Mouse (Mus musculus): ENCODE data around the gene H2-Aa. TPM values are rescaled to one million over a fixed set of nuclear protein-coding genes. Genes with fewer than 3 reads are reported as not detected.

The H2-Aa gene
- polyA plus RNA-seq, 1 experiment from 2014 or later = 0.83 TPM

- DNase-seq (no peak), ATAC-seq (ENCODE audit: low FRiP score, low TSS enrichment) (no peak)
- H3K27ac ChIP-seq (replicated peaks; ENCODE audit: low read depth, low read length) = no peak overlapping the region
- H3K36me3 ChIP-seq (ENCODE audit: control insufficient read depth, insufficient read depth, low read length) = no peaks in the 10 kb centered on the region
- H3K4me2 ChIP-seq (ENCODE audit: low read length) = no peak overlapping the region
- H3K27me3 ChIP-seq (ENCODE audit: control insufficient read depth, insufficient read depth, low read length) = no peaks in the 10 kb centered on the region
- 83% methylated on average over 1 of the region's 1 CpGs for WGBS
- H3K4me3 ChIP-seq (replicated peaks; ENCODE audit: low read depth, low read length) = no peak overlapping the region
- no peaks in the 10 kb centered on the region for H3K9me3 ChIP-seq (ENCODE audit: control insufficient read depth, low read length)
- no peak overlapping the region for H3K9ac ChIP-seq (replicated peaks; ENCODE audit: low read length)
- no peaks in the 10 kb centered on the region for H3K4me1 ChIP-seq (ENCODE audit: control insufficient read depth, insufficient read depth, low read length)
These were observed 5.8 kb downstream of the H2-Aa start for GRCm38 (mm10) chr17:34281836-34282235.

- no peak for ATAC-seq (ENCODE audit: low FRiP score, low TSS enrichment)
- Histone ChIP-seq H3K27me3 (ENCODE audit: control insufficient read depth, insufficient read depth, low read length) (no peaks in the 10 kb centered on the region), H3K4me3 (replicated peaks; ENCODE audit: low read depth, low read length) (no peak overlapping the region), H3K36me3 (ENCODE audit: control insufficient read depth, insufficient read depth, low read length) (no peaks in the 10 kb centered on the region), H3K4me2 (ENCODE audit: low read length) (no peak overlapping the region), H3K4me1 (ENCODE audit: control insufficient read depth, insufficient read depth, low read length) (no peaks in the 10 kb centered on the region), H3K27ac (replicated peaks; ENCODE audit: low read depth, low read length) (no peak overlapping the region), H3K9ac (replicated peaks; ENCODE audit: low read length) (no peak overlapping the region), H3K9me3 (ENCODE audit: control insufficient read depth, low read length) (no peaks in the 10 kb centered on the region)
- WGBS = 83% methylated on average over 1 of the region's 1 CpGs
- DNase-seq = no peak
These were observed 7.1 kb downstream of the H2-Aa start for GRCm38 (mm10) chr17:34280499-34281038.

DNA sequence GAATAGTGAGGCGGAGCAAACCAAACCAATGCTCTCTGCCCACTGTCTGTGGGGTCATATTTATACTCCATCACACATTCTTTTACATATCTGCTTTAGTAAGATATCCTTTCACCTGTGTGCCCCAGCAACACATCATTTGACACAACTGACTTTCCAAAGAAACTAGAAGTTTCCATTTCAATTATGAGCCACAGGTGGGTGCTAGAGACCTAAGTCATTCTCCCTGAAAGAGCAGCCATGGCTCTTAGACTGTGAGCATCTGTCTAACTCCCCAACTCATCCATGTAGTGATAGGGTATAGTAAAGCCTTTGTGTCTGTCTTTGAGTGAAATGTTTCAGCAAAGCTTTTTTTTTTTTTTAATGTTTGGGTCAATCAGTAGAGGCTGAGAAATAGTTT lies 15.5 kb downstream of the H2-Aa start:
- H3K9ac ChIP-seq (replicated peaks; ENCODE audit: low read length) = no peak overlapping the region
- no peak overlapping the region for H3K4me3 ChIP-seq (replicated peaks; ENCODE audit: low read depth, low read length)
- DNase-seq = no peak
- H3K27me3 ChIP-seq (ENCODE audit: control insufficient read depth, insufficient read depth, low read length) = no peaks in the 10 kb centered on the region
- no peaks in the 10 kb centered on the region for H3K4me1 ChIP-seq (ENCODE audit: control insufficient read depth, insufficient read depth, low read length)
- no peak overlapping the region for H3K27ac ChIP-seq (replicated peaks; ENCODE audit: low read depth, low read length)
- no peak overlapping the region for H3K4me2 ChIP-seq (ENCODE audit: low read length)
- ATAC-seq (ENCODE audit: low FRiP score, low TSS enrichment) = no peak
- H3K36me3 ChIP-seq (ENCODE audit: control insufficient read depth, insufficient read depth, low read length) = no peaks in the 10 kb centered on the region
- whole genome bisulfite sequencing = 90% methylated on average over 1 of the region's 1 CpGs
- no peaks in the 10 kb centered on the region for H3K9me3 ChIP-seq (ENCODE audit: control insufficient read depth, low read length)

- 81% methylated on average over 2 of the region's 2 CpGs for WGBS
- no peak for ATAC-seq (ENCODE audit: low FRiP score, low TSS enrichment)
- Histone ChIP-seq H3K36me3 (ENCODE audit: control insufficient read depth, insufficient read depth, low read length) (no peaks in the 10 kb centered on the region), H3K27ac (replicated peaks; ENCODE audit: low read depth, low read length) (no peak overlapping the region), H3K4me3 (replicated peaks; ENCODE audit: low read depth, low read length) (no peak overlapping the region), H3K4me2 (ENCODE audit: low read length) (no peak overlapping the region), H3K4me1 (ENCODE audit: control insufficient read depth, insufficient read depth, low read length) (no peaks in the 10 kb centered on the region), H3K9me3 (ENCODE audit: control insufficient read depth, low read length) (no peaks in the 10 kb centered on the region), H3K9ac (replicated peaks; ENCODE audit: low read length) (no peak overlapping the region), H3K27me3 (ENCODE audit: control insufficient read depth, insufficient read depth, low read length) (no peaks in the 10 kb centered on the region)
- no peak for DNase-seq
These were observed 16.7 kb downstream of the H2-Aa start for GRCm38 (mm10) chr17:34270940-34271339.

- WGBS = 90% methylated on average over 2 of the region's 2 CpGs
- Histone ChIP-seq H3K27me3 (ENCODE audit: control insufficient read depth, insufficient read depth, low read length) (peaks cover 2% of the 10 kb centered on the region; the same call in 1 of the 2 replicates), H3K4me1 (ENCODE audit: control insufficient read depth, insufficient read depth, low read length) (no peaks in the 10 kb centered on the region), H3K27ac (replicated peaks; ENCODE audit: low read depth, low read length) (no peak overlapping the region), H3K9ac (replicated peaks; ENCODE audit: low read length) (no peak overlapping the region), H3K36me3 (ENCODE audit: control insufficient read depth, insufficient read depth, low read length) (no peaks in the 10 kb centered on the region), H3K4me2 (ENCODE audit: low read length) (no peak overlapping the region), H3K9me3 (ENCODE audit: control insufficient read depth, low read length) (no peaks in the 10 kb centered on the region), H3K4me3 (replicated peaks; ENCODE audit: low read depth, low read length) (no peak overlapping the region)
- no peak for ATAC-seq (ENCODE audit: low FRiP score, low TSS enrichment)
- no peak for DNase-seq
These were observed 17.4 kb downstream of the H2-Aa start for GRCm38 (mm10) chr17:34270230-34270629.

DNA sequence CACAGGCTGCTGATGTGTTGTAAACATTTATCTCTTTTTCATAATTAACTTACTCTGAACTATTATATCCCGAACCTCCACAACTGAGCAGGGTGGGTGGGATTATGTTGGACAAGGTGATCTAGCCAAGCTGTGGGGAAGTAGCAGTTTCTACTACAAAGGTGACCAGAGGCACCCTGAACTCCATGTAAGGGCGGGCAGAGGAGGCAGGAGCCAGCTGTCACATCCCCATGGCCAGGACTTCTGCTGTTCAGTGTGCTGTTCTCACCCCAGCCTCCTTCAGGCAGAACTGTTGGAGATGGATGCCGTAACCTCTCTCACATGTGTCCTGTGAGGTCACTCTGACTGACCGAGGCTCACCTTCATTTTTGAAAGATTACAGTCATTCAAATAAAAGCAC lies 17.8 kb downstream of the H2-Aa start:
- Histone ChIP-seq H3K9ac (replicated peaks; ENCODE audit: low read length) (no peak overlapping the region), H3K4me2 (ENCODE audit: low read length) (no peak overlapping the region), H3K9me3 (ENCODE audit: control insufficient read depth, low read length) (no peaks in the 10 kb centered on the region), H3K4me3 (replicated peaks; ENCODE audit: low read depth, low read length) (no peak overlapping the region), H3K36me3 (ENCODE audit: control insufficient read depth, insufficient read depth, low read length) (no peaks in the 10 kb centered on the region), H3K4me1 (ENCODE audit: control insufficient read depth, insufficient read depth, low read length) (no peaks in the 10 kb centered on the region), H3K27me3 (ENCODE audit: control insufficient read depth, insufficient read depth, low read length) (peaks cover 6% of the 10 kb centered on the region; the same call in 1 of the 2 replicates), H3K27ac (replicated peaks; ENCODE audit: low read depth, low read length) (no peak overlapping the region)
- DNase-seq (no peak), ATAC-seq (ENCODE audit: low FRiP score, low TSS enrichment) (no peak)
- WGBS = 73% methylated on average over 4 of the region's 4 CpGs

DNA sequence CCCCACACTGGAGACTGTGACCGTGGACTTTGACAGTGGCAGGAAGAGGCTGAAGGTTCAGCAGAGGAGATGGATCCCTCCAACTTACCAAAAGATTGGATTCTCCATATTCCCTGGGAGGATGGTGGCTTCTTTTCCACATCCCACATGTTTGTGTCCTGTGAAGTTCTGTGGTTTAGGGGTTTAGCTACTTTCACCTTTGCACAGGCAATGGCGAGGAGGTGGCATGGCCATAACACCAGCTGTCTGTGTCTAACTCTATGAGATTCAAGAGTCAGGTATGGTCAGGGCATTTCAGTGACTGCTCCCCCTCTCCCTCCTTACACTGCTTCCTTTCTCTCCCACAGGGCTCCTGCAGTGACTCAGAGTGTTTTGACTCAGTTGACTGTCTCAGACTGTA lies 18.9 kb downstream of the H2-Aa start:
- Histone ChIP-seq H3K4me3 (replicated peaks; ENCODE audit: low read depth, low read length) (no peak overlapping the region), H3K4me2 (ENCODE audit: low read length) (no peak overlapping the region), H3K27ac (replicated peaks; ENCODE audit: low read depth, low read length) (no peak overlapping the region), H3K27me3 (ENCODE audit: control insufficient read depth, insufficient read depth, low read length) (peaks cover 16% of the 10 kb centered on the region), H3K9me3 (ENCODE audit: control insufficient read depth, low read length) (no peaks in the 10 kb centered on the region), H3K4me1 (ENCODE audit: control insufficient read depth, insufficient read depth, low read length) (peaks cover 8% of the 10 kb centered on the region; the same call in 1 of the 2 replicates), H3K36me3 (ENCODE audit: control insufficient read depth, insufficient read depth, low read length) (no peaks in the 10 kb centered on the region), H3K9ac (replicated peaks; ENCODE audit: low read length) (no peak overlapping the region)
- ATAC-seq (ENCODE audit: low FRiP score, low TSS enrichment) = no peak
- no peak for DNase-seq
- 91% methylated on average over 2 of the region's 2 CpGs for WGBS

DNA sequence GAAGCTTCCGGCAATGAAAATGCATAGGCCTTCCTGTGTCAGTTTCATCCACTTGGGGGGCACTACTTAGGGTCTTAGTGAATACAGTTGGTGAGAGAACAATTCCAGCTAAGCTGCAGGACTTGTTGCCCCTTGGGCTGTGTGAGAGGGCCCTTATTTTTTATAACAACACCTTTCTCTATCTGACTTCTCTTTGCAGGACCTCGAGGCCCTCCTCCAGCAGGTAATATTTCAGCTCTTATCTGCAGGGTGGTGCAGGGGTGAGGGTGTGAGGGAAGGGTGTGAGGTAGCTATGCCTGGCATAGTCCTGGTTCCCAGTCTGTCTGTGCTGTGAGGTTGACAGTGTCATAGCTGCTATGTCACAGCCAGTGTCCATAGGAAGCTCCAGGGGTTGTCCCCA lies 19.4 kb downstream of the H2-Aa start:
- H3K9me3 ChIP-seq (ENCODE audit: control insufficient read depth, low read length) = no peaks in the 10 kb centered on the region
- peaks cover 20% of the 10 kb centered on the region for H3K27me3 ChIP-seq (ENCODE audit: control insufficient read depth, insufficient read depth, low read length)
- no peak for ATAC-seq (ENCODE audit: low FRiP score, low TSS enrichment)
- H3K27ac ChIP-seq (replicated peaks; ENCODE audit: low read depth, low read length) = no peak overlapping the region
- DNase-seq = no peak
- WGBS = 81% methylated on average over 2 of the region's 2 CpGs
- H3K4me1 ChIP-seq (ENCODE audit: control insufficient read depth, insufficient read depth, low read length) = peaks cover 8% of the 10 kb centered on the region; the same call in 1 of the 2 replicates
- H3K4me2 ChIP-seq (ENCODE audit: low read length) = no peak overlapping the region
- H3K9ac ChIP-seq (replicated peaks; ENCODE audit: low read length) = no peak overlapping the region
- H3K36me3 ChIP-seq (ENCODE audit: control insufficient read depth, insufficient read depth, low read length) = no peaks in the 10 kb centered on the region
- H3K4me3 ChIP-seq (replicated peaks; ENCODE audit: low read depth, low read length) = no peak overlapping the region

- H3K9ac ChIP-seq (replicated peaks; ENCODE audit: low read length) = peak overlapping the region; percentile 54
- H3K36me3 ChIP-seq (ENCODE audit: control insufficient read depth, insufficient read depth, low read length) = no peaks in the 10 kb centered on the region
- H3K4me2 ChIP-seq (ENCODE audit: low read length) = peak overlapping the region; percentile 96
- no peaks in the 10 kb centered on the region for H3K9me3 ChIP-seq (ENCODE audit: control insufficient read depth, low read length)
- WGBS = under 1% methylated on average over 92 of the region's 93 CpGs
- peak; percentile 59 for DNase-seq
- ATAC-seq (ENCODE audit: low FRiP score, low TSS enrichment) = peak; percentile 28; the same call in 1 of the 2 replicates
- peaks cover 22% of the 10 kb centered on the region for H3K27me3 ChIP-seq (ENCODE audit: control insufficient read depth, insufficient read depth, low read length)
- no peak overlapping the region for H3K27ac ChIP-seq (replicated peaks; ENCODE audit: low read depth, low read length)
- peak overlapping the region; percentile 50 for H3K4me3 ChIP-seq (replicated peaks; ENCODE audit: low read depth, low read length)
- peaks cover 8% of the 10 kb centered on the region; the same call in 1 of the 2 replicates for H3K4me1 ChIP-seq (ENCODE audit: control insufficient read depth, insufficient read depth, low read length)
These were observed 22.9 kb downstream of the H2-Aa start for GRCm38 (mm10) chr17:34264452-34265351.
